Mouse (Mus musculus): Measurements from ENCODE around the gene Hist1h2bh. TPM values are rescaled to one million over a fixed set of nuclear protein-coding genes. Genes with fewer than 3 reads are reported as not detected.

The Hist1h2bh gene
- polyA plus RNA-seq, 1 experiment: 1.2 TPM

- no peaks in the 10 kb centered on the region for H3K79me3 ChIP-seq (ENCODE audit: low read depth)
- no peak overlapping the region for H3ac ChIP-seq (ENCODE audit: control insufficient read depth, insufficient read length, low read depth)
- H3K27me3 ChIP-seq (ENCODE audit: control insufficient read depth, insufficient read depth, insufficient read length): no peaks in the 10 kb centered on the region
- H3K36me3 ChIP-seq (ENCODE audit: control insufficient read depth, insufficient read depth): no peaks in the 10 kb centered on the region
- H3K4me3 ChIP-seq (ENCODE audit: insufficient read depth, poor library complexity, severe bottlenecking): no peak overlapping the region
- no peaks in the 10 kb centered on the region for H3K79me2 ChIP-seq (ENCODE audit: control insufficient read depth, insufficient read depth)
- TF ChIP-seq CEBPB (IDR thresholded peaks at IDR 0.05; ENCODE audit: low read depth): no peak
- TF ChIP-seq USF1 (IDR thresholded peaks at IDR 0.05; ENCODE audit: low read depth): no peak
- no peak for TF ChIP-seq FOSL1 (IDR thresholded peaks at IDR 0.05; ENCODE audit: insufficient read depth, low read length, poor library complexity, severe bottlenecking)
- TF ChIP-seq MAX (IDR thresholded peaks at IDR 0.05): no peak
- TF ChIP-seq CTCF (IDR thresholded peaks at IDR 0.05; ENCODE audit: control insufficient read depth, insufficient read depth, insufficient read length): no peak
- no peak for TF ChIP-seq MYOG (IDR thresholded peaks at IDR 0.05; ENCODE audit: control insufficient read depth, extremely low read depth, insufficient read length)
- TF ChIP-seq MYOD1 (IDR thresholded peaks at IDR 0.05; ENCODE audit: control insufficient read depth, insufficient read length, low read depth): no peak
These were observed 27.9 kb downstream of the Hist1h2bh start for GRCm38 (mm10) chr13:23515281-23515680.

GRCm38 (mm10) chr13:23513517-23513916, 29.7 kb downstream of the Hist1h2bh start:
- no peak overlapping the region for H3ac ChIP-seq (ENCODE audit: control insufficient read depth, insufficient read length, low read depth)
- no peak for TF ChIP-seq MAX (IDR thresholded peaks at IDR 0.05)
- no peak for TF ChIP-seq MYOG (IDR thresholded peaks at IDR 0.05; ENCODE audit: control insufficient read depth, extremely low read depth, insufficient read length)
- no peak for TF ChIP-seq CEBPB (IDR thresholded peaks at IDR 0.05; ENCODE audit: low read depth)
- no peaks in the 10 kb centered on the region for H3K27me3 ChIP-seq (ENCODE audit: control insufficient read depth, insufficient read depth, insufficient read length)
- H3K4me3 ChIP-seq (ENCODE audit: insufficient read depth, poor library complexity, severe bottlenecking): no peak overlapping the region
- H3K79me3 ChIP-seq (ENCODE audit: low read depth): no peaks in the 10 kb centered on the region
- H3K36me3 ChIP-seq (ENCODE audit: control insufficient read depth, insufficient read depth): no peaks in the 10 kb centered on the region
- no peaks in the 10 kb centered on the region for H3K79me2 ChIP-seq (ENCODE audit: control insufficient read depth, insufficient read depth)

GRCm38 (mm10) chr13:23510127-23510526, 33.1 kb downstream of the Hist1h2bh start:
- H3K27me3 ChIP-seq (ENCODE audit: control insufficient read depth, insufficient read depth, insufficient read length): no peaks in the 10 kb centered on the region
- TF ChIP-seq FOSL1 (IDR thresholded peaks at IDR 0.05; ENCODE audit: insufficient read depth, low read length, poor library complexity, severe bottlenecking) (no peak), MAX (IDR thresholded peaks at IDR 0.05) (no peak), MYOD1 (IDR thresholded peaks at IDR 0.05; ENCODE audit: control insufficient read depth, insufficient read length, low read depth) (no peak), MYOG (IDR thresholded peaks at IDR 0.05; ENCODE audit: control insufficient read depth, extremely low read depth, insufficient read length) (no peak), USF1 (IDR thresholded peaks at IDR 0.05; ENCODE audit: low read depth) (no peak), CEBPB (IDR thresholded peaks at IDR 0.05; ENCODE audit: low read depth) (no peak), CTCF (IDR thresholded peaks at IDR 0.05; ENCODE audit: control insufficient read depth, insufficient read depth, insufficient read length) (no peak)
- H3K79me2 ChIP-seq (ENCODE audit: control insufficient read depth, insufficient read depth): no peaks in the 10 kb centered on the region
- H3K36me3 ChIP-seq (ENCODE audit: control insufficient read depth, insufficient read depth): no peaks in the 10 kb centered on the region
- H3K4me3 ChIP-seq (ENCODE audit: insufficient read depth, poor library complexity, severe bottlenecking): no peak overlapping the region
- H3K79me3 ChIP-seq (ENCODE audit: low read depth): no peaks in the 10 kb centered on the region
- H3ac ChIP-seq (ENCODE audit: control insufficient read depth, insufficient read length, low read depth): no peak overlapping the region

- H3K79me3 ChIP-seq (ENCODE audit: low read depth): no peaks in the 10 kb centered on the region
- H3K27me3 ChIP-seq (ENCODE audit: control insufficient read depth, insufficient read depth, insufficient read length): no peaks in the 10 kb centered on the region
- H3K36me3 ChIP-seq (ENCODE audit: control insufficient read depth, insufficient read depth): no peaks in the 10 kb centered on the region
- H3K4me3 ChIP-seq (ENCODE audit: insufficient read depth, poor library complexity, severe bottlenecking): no peak overlapping the region
- no peak overlapping the region for H3ac ChIP-seq (ENCODE audit: control insufficient read depth, insufficient read length, low read depth)
- TF ChIP-seq MYOG (IDR thresholded peaks at IDR 0.05; ENCODE audit: control insufficient read depth, extremely low read depth, insufficient read length) (no peak), FOSL1 (IDR thresholded peaks at IDR 0.05; ENCODE audit: insufficient read depth, low read length, poor library complexity, severe bottlenecking) (no peak), MYOD1 (IDR thresholded peaks at IDR 0.05; ENCODE audit: control insufficient read depth, insufficient read length, low read depth) (no peak), CEBPB (IDR thresholded peaks at IDR 0.05; ENCODE audit: low read depth) (no peak)
- H3K79me2 ChIP-seq (ENCODE audit: control insufficient read depth, insufficient read depth): no peaks in the 10 kb centered on the region
These were observed 36.2 kb downstream of the Hist1h2bh start for GRCm38 (mm10) chr13:23506819-23507515.

- no peaks in the 10 kb centered on the region for H3K79me3 ChIP-seq (ENCODE audit: low read depth)
- H3ac ChIP-seq (ENCODE audit: control insufficient read depth, insufficient read length, low read depth): no peak overlapping the region
- H3K79me2 ChIP-seq (ENCODE audit: control insufficient read depth, insufficient read depth): no peaks in the 10 kb centered on the region
- no peaks in the 10 kb centered on the region for H3K27me3 ChIP-seq (ENCODE audit: control insufficient read depth, insufficient read depth, insufficient read length)
- TF ChIP-seq MYOG (IDR thresholded peaks at IDR 0.05; ENCODE audit: control insufficient read depth, extremely low read depth, insufficient read length) (no peak), CEBPB (IDR thresholded peaks at IDR 0.05; ENCODE audit: low read depth) (peak; percentile 7)
- no peaks in the 10 kb centered on the region for H3K36me3 ChIP-seq (ENCODE audit: control insufficient read depth, insufficient read depth)
- H3K4me3 ChIP-seq (ENCODE audit: insufficient read depth, poor library complexity, severe bottlenecking): peak overlapping the region; percentile 7
These were observed 36.8 kb downstream of the Hist1h2bh start for GRCm38 (mm10) chr13:23506351-23506750.

- TF ChIP-seq FOSL1 (IDR thresholded peaks at IDR 0.05; ENCODE audit: insufficient read depth, low read length, poor library complexity, severe bottlenecking) (no peak), USF1 (IDR thresholded peaks at IDR 0.05; ENCODE audit: low read depth) (no peak), CEBPB (IDR thresholded peaks at IDR 0.05; ENCODE audit: low read depth) (no peak), CTCF (IDR thresholded peaks at IDR 0.05; ENCODE audit: control insufficient read depth, insufficient read depth, insufficient read length) (no peak), MYOD1 (IDR thresholded peaks at IDR 0.05; ENCODE audit: control insufficient read depth, insufficient read length, low read depth) (no peak), MYOG (IDR thresholded peaks at IDR 0.05; ENCODE audit: control insufficient read depth, extremely low read depth, insufficient read length) (no peak), MAX (IDR thresholded peaks at IDR 0.05) (no peak)
- H3K36me3 ChIP-seq (ENCODE audit: control insufficient read depth, insufficient read depth): no peaks in the 10 kb centered on the region
- no peaks in the 10 kb centered on the region for H3K79me2 ChIP-seq (ENCODE audit: control insufficient read depth, insufficient read depth)
- no peaks in the 10 kb centered on the region for H3K79me3 ChIP-seq (ENCODE audit: low read depth)
- H3K27me3 ChIP-seq (ENCODE audit: control insufficient read depth, insufficient read depth, insufficient read length): no peaks in the 10 kb centered on the region
- H3K4me3 ChIP-seq (ENCODE audit: insufficient read depth, poor library complexity, severe bottlenecking): peak overlapping the region; percentile 7
- H3ac ChIP-seq (ENCODE audit: control insufficient read depth, insufficient read length, low read depth): peak overlapping the region; percentile 67
These were observed 37.4 kb downstream of the Hist1h2bh start for GRCm38 (mm10) chr13:23505662-23506345.

All from C2C12 (cell line).